Mouse (Mus musculus) right cerebral cortex, postnatal 10 days (tissue): Measurements from ENCODE around the gene Gm13306.
"Not testable (repeated sequence)": the region's sequence is repeated elsewhere in the genome, so short reads cannot be mapped to it uniquely, and the experiment has no call there.

Experiments
- DNase-seq, 2 experiments: peaks; one replicate each; pipeline ENCODE4 v3.0.0; 2021; ENCODE audit warnings: low spot score in 2 of 2

The Gm13306 gene

DNA sequence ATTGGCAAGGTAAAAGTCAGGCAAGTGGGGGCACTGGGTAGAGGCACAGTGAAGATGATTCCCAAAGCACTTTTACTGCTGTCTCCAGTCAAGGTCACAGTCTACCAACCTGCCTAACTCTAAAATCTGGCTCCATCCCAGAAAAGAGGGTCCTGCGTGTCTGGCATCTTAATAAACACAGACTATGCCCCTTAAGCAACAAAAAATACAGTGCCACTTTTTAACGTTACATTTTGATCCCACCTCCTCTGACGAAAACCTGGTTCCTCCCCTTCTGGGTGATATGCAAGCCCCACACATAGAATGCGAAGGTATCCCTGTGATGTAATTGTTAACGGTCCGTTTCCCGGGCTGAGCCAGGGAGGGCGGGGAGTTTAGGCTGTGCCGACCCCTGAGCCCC lies at the start of gene Gm13306:
Gm13306 (plus strand) TSS at position 301 of the 400 bp plus-strand sequence.
- DNase-seq: not testable (repeated sequence)

DNA sequence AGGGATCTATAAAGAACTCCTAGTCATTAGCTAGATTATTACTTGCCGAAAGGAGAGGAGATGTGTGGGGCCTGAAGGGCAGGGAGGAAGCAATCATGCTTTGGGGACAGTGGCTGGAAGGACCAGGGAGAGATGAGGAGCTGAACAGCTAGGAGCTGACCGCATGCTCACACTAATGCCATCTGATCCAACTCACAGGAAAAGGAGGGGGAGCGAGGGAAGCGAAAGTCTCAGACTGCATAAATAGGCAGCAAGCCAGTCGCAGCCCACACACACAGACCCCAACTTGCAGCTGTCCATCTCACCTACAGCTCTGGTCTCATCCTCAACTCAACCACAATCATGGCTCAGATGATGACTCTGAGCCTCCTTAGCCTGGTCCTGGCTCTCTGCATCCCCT lies 38.7 kb upstream of the Gm13306 start, which contains the start of gene Gm13304:
Gm13304 (plus strand) TSS at position 301 of the 400 bp plus-strand sequence.
- not testable (repeated sequence) for DNase-seq

GRCm38 (mm10) chr4:42168503-42168902 lies 15.3 kb downstream of the Gm13306 start, which contains the start of gene Gm13305:
TSS of gene Gm13305 (minus strand) at chr4:42168603.
- not testable (repeated sequence) for DNase-seq

DNA sequence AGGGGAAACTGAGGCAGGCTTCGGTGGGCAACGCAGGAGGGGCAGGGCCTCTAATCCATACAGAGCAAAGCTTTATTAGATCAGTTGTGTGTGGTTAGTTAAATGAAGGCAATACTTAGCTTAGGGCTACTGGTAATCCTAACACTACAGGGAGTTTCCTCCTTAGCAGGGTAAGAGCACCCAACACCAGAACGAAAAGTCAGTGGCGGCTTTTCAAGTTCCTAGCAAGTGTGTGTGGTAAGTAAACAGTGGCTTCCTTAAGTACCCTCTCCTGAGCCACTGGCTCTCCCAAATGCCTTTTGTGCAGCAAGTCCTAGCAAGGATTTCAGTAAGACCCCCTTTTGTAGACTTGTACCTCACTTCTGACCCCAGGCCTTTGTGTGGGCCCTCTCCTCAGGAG lies 25.0 kb downstream of the Gm13306 start:
- DNase-seq: not testable (repeated sequence)

- not testable (repeated sequence) for DNase-seq
Measured at GRCm38 (mm10) chr4:42183234-42184197, 30.3 kb downstream of the Gm13306 start.

- not testable (repeated sequence) for DNase-seq
Measured at GRCm38 (mm10) chr4:42184324-42184979, 31.2 kb downstream of the Gm13306 start.

- not testable (repeated sequence) for DNase-seq
Measured at GRCm38 (mm10) chr4:42184980-42185372, 31.7 kb downstream of the Gm13306 start.
